Mouse (Mus musculus): ENCODE results near the gene Adal.

DNA sequence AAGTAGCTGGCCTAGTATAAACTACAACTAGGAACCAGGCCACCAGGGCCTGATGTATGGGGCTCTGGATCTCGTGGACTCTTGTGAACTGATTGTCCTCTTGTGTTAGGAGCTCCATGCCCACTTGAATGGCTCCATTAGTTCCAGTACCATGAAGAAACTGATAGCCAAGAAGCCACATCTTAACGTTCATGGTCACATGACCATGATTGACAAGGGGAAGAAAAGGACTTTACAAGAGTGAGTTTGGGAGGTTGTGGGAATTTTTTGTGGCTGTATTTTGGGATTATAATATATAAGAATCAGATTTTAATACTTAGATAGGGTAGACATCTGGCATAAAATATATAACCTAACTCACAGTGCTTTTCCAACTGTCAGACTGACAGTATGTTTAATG lies 2.2 kb downstream of the Adal start:
- no peak for TF ChIP-seq EP300 (IDR thresholded peaks at IDR 0.05; ENCODE audit: low read depth)
- no peak for TF ChIP-seq CTCF (IDR thresholded peaks at IDR 0.05; ENCODE audit: low read depth)
